Mouse (Mus musculus) naive thymus-derived CD4-positive, alpha-beta T cell, adult 2 months (primary cell): ENCODE measurements around the gene Twnk.

Experiments used
- DNase-seq: peaks from one replicate; pipeline ENCODE4 v3.0.0-alpha.2; 2011; ENCODE audit warnings: low read depth

Gene Twnk

GRCm38 (mm10) chr19:45005444-45005843, at the start of gene Twnk:
TSS of gene Twnk (plus strand) at chr19:45005663.
- peak; percentile 45 for DNase-seq

- no peak for DNase-seq
Observed at GRCm38 (mm10) chr19:44959633-44960032, 45.8 kb upstream of the Twnk start.

- DNase-seq = no peak
Observed at GRCm38 (mm10) chr19:44965978-44966377, 39.5 kb upstream of the Twnk start.

GRCm38 (mm10) chr19:44968329-44968728, 37.1 kb upstream of the Twnk start:
- no peak for DNase-seq

GRCm38 (mm10) chr19:44976636-44977035, 28.8 kb upstream of the Twnk start:
- no peak for DNase-seq

- DNase-seq = no peak
Observed at GRCm38 (mm10) chr19:44977148-44977547, 28.3 kb upstream of the Twnk start.

- DNase-seq = no peak
Observed at GRCm38 (mm10) chr19:44980787-44981186, 24.7 kb upstream of the Twnk start.

- no peak for DNase-seq
Observed at GRCm38 (mm10) chr19:44982477-44983115, 22.9 kb upstream of the Twnk start.

- no peak for DNase-seq
Observed at GRCm38 (mm10) chr19:44983366-44983765, 22.1 kb upstream of the Twnk start.

- DNase-seq = no peak
Observed at GRCm38 (mm10) chr19:44984420-44984819, 21.0 kb upstream of the Twnk start.

GRCm38 (mm10) chr19:44985159-44985988, 20.1 kb upstream of the Twnk start:
- DNase-seq = no peak

GRCm38 (mm10) chr19:44987004-44987403, 18.5 kb upstream of the Twnk start:
- DNase-seq = no peak

GRCm38 (mm10) chr19:44987851-44988250, 17.6 kb upstream of the Twnk start:
- no peak for DNase-seq

GRCm38 (mm10) chr19:44988321-44988720, 17.1 kb upstream of the Twnk start:
- DNase-seq = no peak

GRCm38 (mm10) chr19:44988831-44989566, 16.5 kb upstream of the Twnk start, which contains the start of gene Sema4g:
TSS of gene Sema4g (plus strand) at chr19:44989101.
- DNase-seq = peak; percentile 56

- DNase-seq = no peak
Observed at GRCm38 (mm10) chr19:44989567-44990495, 15.6 kb upstream of the Twnk start.

- DNase-seq = no peak
Observed at GRCm38 (mm10) chr19:44991031-44991430, 14.4 kb upstream of the Twnk start.

- DNase-seq = no peak
Observed at GRCm38 (mm10) chr19:44992246-44992645, 13.2 kb upstream of the Twnk start.

GRCm38 (mm10) chr19:44992712-44993111, 12.8 kb upstream of the Twnk start:
- no peak for DNase-seq

GRCm38 (mm10) chr19:44997786-44998185, 7.7 kb upstream of the Twnk start:
- DNase-seq = no peak

GRCm38 (mm10) chr19:44999647-45000046, 5.8 kb upstream of the Twnk start:
- no peak for DNase-seq

GRCm38 (mm10) chr19:45002301-45002700, 3.2 kb upstream of the Twnk start:
- no peak for DNase-seq
